Mouse (Mus musculus) megakaryocyte, embryonic 14.5 days (primary cell): ENCODE results near the gene S100b.

ENCODE experiments used
- FLI1 ChIP-seq: IDR thresholded peaks from 2 replicates; pipeline ENCODE4 v1.6.1; 2012; ENCODE audit warnings: low read length, inconsistent platforms, mixed read lengths
- GATA1 ChIP-seq: IDR thresholded peaks from 3 replicates; pipeline ENCODE4 v1.6.1; 2012; ENCODE audit warnings: mixed read lengths, low read length, inconsistent platforms, borderline replicate concordance

DNA sequence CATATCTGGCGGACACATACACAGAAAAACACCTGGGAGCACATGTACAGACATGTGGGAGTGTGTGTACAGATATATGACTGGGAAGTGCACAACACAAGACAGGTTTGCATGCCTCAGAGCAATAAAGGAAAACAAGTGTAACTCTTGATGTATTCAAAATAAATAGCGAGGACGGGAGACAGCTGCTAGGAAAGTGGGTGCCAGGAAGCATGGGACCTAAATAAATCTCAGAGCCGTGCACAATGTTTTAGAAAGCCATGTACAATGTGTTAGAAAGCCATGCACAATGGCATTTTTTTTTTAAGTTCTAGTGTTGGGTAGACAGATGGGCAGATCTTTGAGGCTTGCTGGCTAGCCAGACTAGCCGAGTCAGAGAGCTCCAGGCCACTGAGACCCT lies 35.4 kb downstream of the S100b start:
- TF ChIP-seq GATA1 (no peak), FLI1 (no peak)
